Mouse (Mus musculus): Measurements from ENCODE around the gene Gm5129. TPM values are rescaled to one million over a fixed set of nuclear protein-coding genes. Genes with fewer than 3 reads are reported as not detected.

Gm5129 gene
- polyA plus RNA-seq, 1 experiment, result not detected

GRCm38 (mm10) chr5:29741093-29741492 lies 5.4 kb upstream of the Gm5129 start:
- Histone ChIP-seq H3K36me3 (ENCODE audit: control insufficient read depth, insufficient read depth, low read length) (peaks cover 3% of the 10 kb centered on the region; the same call in 1 of the 2 replicates), H3K27me3 (ENCODE audit: control insufficient read depth, insufficient read depth, low read length) (no peaks in the 10 kb centered on the region), H3K4me3 (ENCODE audit: extremely low read depth, insufficient read depth, insufficient read length) (no peak overlapping the region), H3K4me1 (ENCODE audit: control insufficient read depth, insufficient read depth, insufficient read length) (peaks cover 8% of the 10 kb centered on the region; the same call in 1 of the 2 replicates), H3K27ac (ENCODE audit: insufficient read depth, low read length) (no peak overlapping the region)
- TF ChIP-seq CTCF (IDR thresholded peaks at IDR 0.05; ENCODE audit: extremely low read depth, insufficient read depth, insufficient read length, insufficient replicate concordance) (no peak), POLR2A (IDR thresholded peaks at IDR 0.05; ENCODE audit: low read depth, low read length) (no peak)
- WGBS, result 84% methylated on average over 4 of the region's 4 CpGs
- DNase-seq (ENCODE audit: low read depth in 1 of 2, low spot score in 2 of 2), result no peak

GRCm38 (mm10) chr5:29740651-29741050 lies 4.9 kb upstream of the Gm5129 start:
- H3K4me3 ChIP-seq (ENCODE audit: extremely low read depth, insufficient read depth, insufficient read length), result no peak overlapping the region
- H3K4me1 ChIP-seq (ENCODE audit: control insufficient read depth, insufficient read depth, insufficient read length), result peaks cover 8% of the 10 kb centered on the region; the same call in 1 of the 2 replicates
- 77% methylated on average over 1 of the region's 1 CpGs for WGBS
- peaks cover 3% of the 10 kb centered on the region; the same call in 1 of the 2 replicates for H3K36me3 ChIP-seq (ENCODE audit: control insufficient read depth, insufficient read depth, low read length)
- TF ChIP-seq CTCF (IDR thresholded peaks at IDR 0.05; ENCODE audit: extremely low read depth, insufficient read depth, insufficient read length, insufficient replicate concordance) (no peak), POLR2A (IDR thresholded peaks at IDR 0.05; ENCODE audit: low read depth, low read length) (no peak)
- H3K27me3 ChIP-seq (ENCODE audit: control insufficient read depth, insufficient read depth, low read length), result no peaks in the 10 kb centered on the region
- no peak for DNase-seq (ENCODE audit: low read depth in 1 of 2, low spot score in 2 of 2)
- H3K27ac ChIP-seq (ENCODE audit: insufficient read depth, low read length), result no peak overlapping the region

DNA sequence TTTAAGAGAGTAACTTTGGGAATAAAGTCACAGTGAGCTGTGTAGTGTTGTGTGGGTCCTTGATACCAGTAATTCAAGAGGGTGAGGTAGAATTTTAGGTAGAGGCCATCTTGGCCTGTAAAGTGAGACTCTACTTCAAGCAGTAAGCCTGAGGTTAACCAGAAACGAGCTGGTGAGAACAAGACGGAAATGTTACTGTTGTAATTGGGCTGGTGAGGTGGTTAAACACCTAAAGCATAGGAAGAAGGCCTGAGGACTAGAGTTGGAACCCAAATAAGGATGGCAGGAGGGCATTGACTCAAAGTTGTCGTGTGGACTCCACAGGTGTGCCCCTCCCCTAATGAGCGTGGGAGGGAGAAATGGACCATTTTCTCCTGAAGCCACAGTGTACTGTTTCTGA lies 2.3 kb upstream of the Gm5129 start:
- 73% methylated on average over 4 of the region's 4 CpGs for WGBS
- Histone ChIP-seq H3K36me3 (ENCODE audit: control insufficient read depth, insufficient read depth, low read length) (peaks cover 3% of the 10 kb centered on the region; the same call in 1 of the 2 replicates), H3K4me1 (ENCODE audit: control insufficient read depth, insufficient read depth, insufficient read length) (peaks cover 13% of the 10 kb centered on the region; the same call in 1 of the 2 replicates), H3K4me3 (ENCODE audit: extremely low read depth, insufficient read depth, insufficient read length) (no peak overlapping the region), H3K27ac (ENCODE audit: insufficient read depth, low read length) (no peak overlapping the region), H3K27me3 (ENCODE audit: control insufficient read depth, insufficient read depth, low read length) (no peaks in the 10 kb centered on the region)
- no peak for TF ChIP-seq POLR2A (IDR thresholded peaks at IDR 0.05; ENCODE audit: low read depth, low read length)
- TF ChIP-seq CTCF (IDR thresholded peaks at IDR 0.05; ENCODE audit: extremely low read depth, insufficient read depth, insufficient read length, insufficient replicate concordance), result no peak
- no peak for DNase-seq (ENCODE audit: low read depth in 1 of 2, low spot score in 2 of 2)

DNA sequence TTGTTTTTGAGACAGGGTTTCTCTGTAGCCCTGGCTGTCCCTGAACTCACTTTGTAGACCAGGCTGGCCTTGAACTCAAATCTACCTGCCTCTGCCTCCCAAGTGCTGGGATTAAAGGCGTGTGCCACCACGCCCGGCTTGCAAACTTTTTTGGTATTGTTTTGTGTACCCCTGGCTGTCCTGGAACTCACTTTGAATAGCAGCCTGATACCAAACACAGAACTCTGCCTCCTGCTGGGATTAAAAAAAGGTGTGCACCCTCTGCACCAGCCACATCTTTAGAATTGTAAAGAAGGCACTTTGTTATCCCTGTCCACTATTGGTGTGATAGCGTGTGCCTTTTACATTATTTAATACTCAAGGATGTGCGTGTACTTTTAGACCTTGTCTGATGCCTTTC lies 1.7 kb upstream of the Gm5129 start:
- H3K27me3 ChIP-seq (ENCODE audit: control insufficient read depth, insufficient read depth, low read length), result no peaks in the 10 kb centered on the region
- peaks cover 2% of the 10 kb centered on the region; the same call in 1 of the 2 replicates for H3K36me3 ChIP-seq (ENCODE audit: control insufficient read depth, insufficient read depth, low read length)
- H3K4me3 ChIP-seq (ENCODE audit: extremely low read depth, insufficient read depth, insufficient read length), result no peak overlapping the region
- DNase-seq (ENCODE audit: low read depth in 1 of 2, low spot score in 2 of 2), result no peak
- no peak for TF ChIP-seq CTCF (IDR thresholded peaks at IDR 0.05; ENCODE audit: extremely low read depth, insufficient read depth, insufficient read length, insufficient replicate concordance)
- TF ChIP-seq POLR2A (IDR thresholded peaks at IDR 0.05; ENCODE audit: low read depth, low read length), result no peak
- no peak overlapping the region for H3K27ac ChIP-seq (ENCODE audit: insufficient read depth, low read length)
- 92% methylated on average over 5 of the region's 5 CpGs for WGBS
- peaks cover 13% of the 10 kb centered on the region; the same call in 1 of the 2 replicates for H3K4me1 ChIP-seq (ENCODE audit: control insufficient read depth, insufficient read depth, insufficient read length)

DNA sequence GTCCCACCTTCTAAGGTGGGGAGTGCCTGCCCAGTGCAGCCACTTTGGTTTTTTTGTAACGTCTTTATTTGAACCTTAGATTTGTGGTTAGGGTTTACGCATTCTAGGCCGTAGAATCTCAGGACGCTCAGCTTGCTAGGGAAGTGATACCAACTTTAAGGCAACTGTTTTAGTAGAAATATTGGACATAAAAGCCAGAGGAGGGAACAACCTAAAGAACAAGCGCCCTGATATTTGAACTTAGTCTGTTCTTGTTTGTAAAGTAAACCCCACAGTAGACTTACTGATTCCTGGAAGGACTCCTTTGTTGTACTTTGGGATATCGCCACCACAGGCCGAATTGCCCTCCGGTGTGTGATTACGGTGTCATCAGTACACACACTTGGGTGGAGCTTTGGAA lies 1.2 kb upstream of the Gm5129 start:
- Histone ChIP-seq H3K36me3 (ENCODE audit: control insufficient read depth, insufficient read depth, low read length) (no peaks in the 10 kb centered on the region), H3K4me3 (ENCODE audit: extremely low read depth, insufficient read depth, insufficient read length) (peak overlapping the region; percentile 99; the same call in 1 of the 2 replicates), H3K27me3 (ENCODE audit: control insufficient read depth, insufficient read depth, low read length) (no peaks in the 10 kb centered on the region), H3K27ac (ENCODE audit: insufficient read depth, low read length) (no peak overlapping the region), H3K4me1 (ENCODE audit: control insufficient read depth, insufficient read depth, insufficient read length) (peaks cover 13% of the 10 kb centered on the region; the same call in 1 of the 2 replicates)
- TF ChIP-seq POLR2A (IDR thresholded peaks at IDR 0.05; ENCODE audit: low read depth, low read length) (no peak), CTCF (IDR thresholded peaks at IDR 0.05; ENCODE audit: extremely low read depth, insufficient read depth, insufficient read length, insufficient replicate concordance) (no peak)
- WGBS, result 32% methylated on average over 9 of the region's 9 CpGs
- DNase-seq (ENCODE audit: low read depth in 1 of 2, low spot score in 2 of 2), result no peak

DNA sequence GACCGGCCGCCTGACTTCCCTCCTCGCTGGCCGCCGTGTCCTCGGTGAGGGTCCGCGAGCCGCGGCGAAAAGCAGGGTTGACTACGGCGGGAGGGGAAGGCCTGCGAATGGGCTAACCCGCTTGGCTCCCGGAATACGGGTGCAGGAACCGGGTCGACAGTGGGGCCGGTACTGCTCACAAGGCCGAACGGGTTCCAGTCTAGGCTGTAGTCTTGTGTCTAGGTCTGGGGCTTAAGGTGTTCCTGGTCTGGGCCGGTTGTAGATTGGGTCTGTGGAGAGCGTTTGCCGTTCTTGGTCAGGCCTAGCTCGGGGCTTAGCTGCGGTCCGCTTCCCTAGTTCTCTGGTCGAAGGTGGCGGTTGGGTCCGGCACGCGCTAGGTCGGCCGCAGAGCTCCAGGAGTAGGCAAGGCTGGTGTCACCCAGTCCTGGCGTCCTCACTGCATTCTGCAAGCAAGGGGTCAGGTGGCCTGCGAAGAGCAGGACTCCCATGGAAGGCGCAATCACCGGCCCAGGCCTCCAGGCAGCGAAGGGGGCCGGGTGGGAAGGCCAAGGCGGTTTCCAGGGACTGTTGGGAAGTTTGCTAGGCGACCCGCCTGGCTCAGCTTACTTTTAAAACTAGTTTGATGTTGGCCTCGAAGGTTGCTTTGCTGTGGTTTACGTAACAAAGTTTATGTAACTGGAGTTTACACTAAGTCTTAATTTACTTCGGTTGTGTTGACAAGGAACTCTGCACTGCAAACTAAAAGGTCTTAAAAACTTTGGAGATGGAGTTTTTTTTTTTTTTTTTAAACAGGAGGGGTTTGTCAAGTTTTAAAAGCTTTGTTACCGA lies 551 bp upstream of the Gm5129 start:
- H3K4me1 ChIP-seq (ENCODE audit: control insufficient read depth, insufficient read depth, insufficient read length), result peaks cover 13% of the 10 kb centered on the region; the same call in 1 of the 2 replicates
- peak in 1 of 2 experiments; percentile 42 for DNase-seq (ENCODE audit: low read depth in 1 of 2, low spot score in 2 of 2)
- peak overlapping the region; percentile 99 for H3K27ac ChIP-seq (ENCODE audit: insufficient read depth, low read length)
- TF ChIP-seq POLR2A (IDR thresholded peaks at IDR 0.05; ENCODE audit: low read depth, low read length) (no peak), CTCF (IDR thresholded peaks at IDR 0.05; ENCODE audit: extremely low read depth, insufficient read depth, insufficient read length, insufficient replicate concordance) (no peak)
- peak overlapping the region; percentile 99 for H3K4me3 ChIP-seq (ENCODE audit: extremely low read depth, insufficient read depth, insufficient read length)
- no peaks in the 10 kb centered on the region for H3K27me3 ChIP-seq (ENCODE audit: control insufficient read depth, insufficient read depth, low read length)
- 1% methylated on average over 48 of the region's 48 CpGs for WGBS
- H3K36me3 ChIP-seq (ENCODE audit: control insufficient read depth, insufficient read depth, low read length), result no peaks in the 10 kb centered on the region

Measured in spleen, adult 2 months (tissue).